Mouse (Mus musculus) activated CD4-positive, CD25-positive, alpha-beta regulatory T cell, adult 9 weeks (primary cell): Measurements from ENCODE around the gene Lrrc28. TPM values are rescaled to one million over a fixed set of nuclear protein-coding genes. Genes with fewer than 3 reads are reported as not detected.

ENCODE experiments used
- polyA plus RNA-seq: library from polyadenylated mRNA; unstranded; fragments of 100-300 nt; shearing (Covaris generic); gene quantifications from one replicate; pipeline ENCODE4 v1.2.1, GENCODE M21; 2017

Lrrc28 gene
- polyA plus RNA-seq, result 24.0 TPM

GRCm38 (mm10) chr7:67644833-67645680, at the start of gene Lrrc28:
Gene Lrrc28 (minus strand): TSS chr7:67645268.

GRCm38 (mm10) chr7:67647277-67647676, 2.2 kb upstream of the Lrrc28 start, which contains the start of gene Ttc23:
Gene Ttc23 (plus strand): TSS chr7:67647410.

Other genes with a start within 250 kb of the Lrrc28 start
- gene Ttc23, start 2.1 kb upstream of the Lrrc28 start, polyA plus RNA-seq, result 2.6 TPM
- not detected for gene Synm, start 114.5 kb upstream of the Lrrc28 start, polyA plus RNA-seq